Mouse (Mus musculus) right cerebral cortex, postnatal 14 days (tissue): Measurements from ENCODE around the gene Palm.

Experiments
- DNase-seq: peaks from one replicate; pipeline ENCODE4 v3.0.0; 2022

Palm gene

GRCm38 (mm10) chr10:79832026-79832785 is 38.8 kb downstream of the Palm start:
- DNase-seq, result no peak

DNA sequence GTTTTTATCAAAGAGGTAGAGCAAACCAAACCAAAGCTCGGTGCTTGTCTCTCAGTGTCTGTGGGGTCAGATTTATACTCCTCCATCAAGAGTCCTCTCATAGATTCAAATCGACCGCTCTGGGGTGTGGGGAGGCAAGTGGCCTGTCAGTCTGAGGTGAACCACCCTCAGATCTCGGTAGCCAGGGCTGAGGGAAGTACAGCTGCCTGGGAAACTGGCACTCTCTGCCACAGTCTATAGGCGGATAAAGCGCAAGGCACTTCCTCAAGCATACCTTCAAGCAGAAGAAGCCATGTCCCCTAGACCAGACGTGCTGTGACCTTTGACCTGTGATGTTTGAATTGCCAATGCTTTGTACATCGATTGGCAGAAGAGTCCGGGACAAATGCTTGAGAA is 39.4 kb downstream of the Palm start:
- DNase-seq, result no peak

- DNase-seq, result peak; percentile 82
Measured at GRCm38 (mm10) chr10:79834769-79835398, 41.5 kb downstream of the Palm start.

GRCm38 (mm10) chr10:79836918-79837317 is 43.5 kb downstream of the Palm start:
- no peak for DNase-seq

- DNase-seq, result no peak
Measured at GRCm38 (mm10) chr10:79838151-79838550, 44.8 kb downstream of the Palm start.

DNA sequence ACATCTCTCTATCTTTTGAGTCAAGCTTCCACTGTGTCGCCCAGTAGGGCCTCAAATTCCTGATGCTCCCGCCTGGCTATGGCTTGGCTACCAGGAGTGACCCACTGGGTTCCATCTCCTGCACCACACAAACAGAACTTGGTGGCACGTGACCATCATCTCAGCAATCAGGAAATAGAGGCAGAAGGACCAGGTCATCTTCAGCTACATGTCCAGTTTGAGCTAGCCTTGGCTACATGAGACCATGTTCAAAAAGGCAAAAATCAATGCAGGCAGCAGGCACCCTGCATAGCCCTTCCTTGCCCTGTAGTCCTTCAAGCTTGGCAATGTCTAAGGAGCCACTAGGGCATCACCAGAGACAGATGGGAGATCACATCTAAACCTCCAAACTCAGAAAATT is 46.7 kb downstream of the Palm start:
- DNase-seq, result no peak

DNA sequence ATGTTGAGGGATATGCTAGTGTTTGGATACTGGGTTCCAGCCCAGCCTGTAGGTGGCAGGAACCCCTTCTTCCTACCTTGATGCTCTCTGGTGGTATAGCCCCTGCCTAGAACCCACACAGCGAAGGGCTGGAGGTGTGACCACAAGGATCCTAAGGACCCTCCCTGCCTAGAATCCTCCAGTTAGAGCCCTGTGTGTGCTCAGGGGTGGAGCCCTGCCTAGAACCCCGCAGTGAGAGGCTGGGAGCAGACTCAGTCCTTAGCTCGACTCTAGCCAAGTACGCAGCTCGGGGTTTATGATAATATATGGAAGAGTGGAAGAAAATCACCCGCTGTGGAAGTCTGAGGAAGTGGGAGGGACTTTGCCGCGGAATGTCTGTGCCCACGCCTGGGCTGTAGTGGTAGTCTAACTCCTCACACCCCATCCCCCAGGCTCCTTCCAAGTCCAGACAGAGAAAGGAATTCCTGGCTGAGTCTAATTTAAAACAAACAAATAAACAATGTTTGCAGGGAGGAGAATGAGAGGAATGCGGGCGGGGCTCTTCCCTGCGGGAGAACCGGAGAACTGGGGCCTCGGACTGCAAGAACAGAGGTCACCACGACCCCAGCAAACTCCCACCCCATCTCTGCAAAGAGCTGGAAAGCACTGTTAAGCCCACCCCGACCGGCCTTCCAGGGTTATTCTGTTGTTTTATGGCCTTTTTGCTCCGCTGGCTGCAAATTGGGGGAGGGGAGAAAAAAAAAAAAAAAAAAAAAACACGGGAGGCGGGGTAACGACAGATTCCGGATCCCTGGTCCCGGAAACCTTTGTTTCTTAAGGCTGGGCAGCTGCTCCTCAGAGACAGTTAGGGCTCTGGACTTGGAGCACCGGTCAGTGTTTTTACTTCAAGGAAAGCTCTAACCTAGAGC is 47.5 kb downstream of the Palm start:
- DNase-seq, result peak; percentile 54

- no peak for DNase-seq
Measured at GRCm38 (mm10) chr10:79842322-79842721, 49.0 kb downstream of the Palm start.

GRCm38 (mm10) chr10:79843476-79843875 is 50.1 kb downstream of the Palm start:
- DNase-seq, result no peak

DNA sequence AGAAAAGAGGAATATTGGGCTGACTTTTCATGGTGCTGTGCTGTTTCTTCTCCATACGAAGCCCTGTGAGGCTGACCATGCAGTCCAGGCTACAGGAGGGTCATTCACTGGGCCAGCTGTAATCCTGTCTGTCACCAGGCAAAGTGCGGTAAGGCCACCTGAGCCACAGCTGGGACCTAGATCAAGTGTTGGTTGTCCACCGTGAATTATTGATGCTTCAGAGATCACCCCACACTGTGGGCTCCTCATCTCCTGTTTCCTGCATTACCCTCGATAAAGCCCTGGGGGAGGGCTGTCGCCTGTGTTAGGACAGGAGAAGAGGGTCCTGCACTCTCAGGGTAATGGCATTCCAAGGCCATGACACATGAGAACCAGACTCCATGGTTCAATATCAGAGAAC is 53.2 kb downstream of the Palm start:
- no peak for DNase-seq

- DNase-seq, result no peak
Measured at GRCm38 (mm10) chr10:79849941-79850628, 56.7 kb downstream of the Palm start.

- no peak for DNase-seq
Measured at GRCm38 (mm10) chr10:79851653-79852052, 58.3 kb downstream of the Palm start.

- no peak for DNase-seq
Measured at GRCm38 (mm10) chr10:79852107-79852789, 58.9 kb downstream of the Palm start.

DNA sequence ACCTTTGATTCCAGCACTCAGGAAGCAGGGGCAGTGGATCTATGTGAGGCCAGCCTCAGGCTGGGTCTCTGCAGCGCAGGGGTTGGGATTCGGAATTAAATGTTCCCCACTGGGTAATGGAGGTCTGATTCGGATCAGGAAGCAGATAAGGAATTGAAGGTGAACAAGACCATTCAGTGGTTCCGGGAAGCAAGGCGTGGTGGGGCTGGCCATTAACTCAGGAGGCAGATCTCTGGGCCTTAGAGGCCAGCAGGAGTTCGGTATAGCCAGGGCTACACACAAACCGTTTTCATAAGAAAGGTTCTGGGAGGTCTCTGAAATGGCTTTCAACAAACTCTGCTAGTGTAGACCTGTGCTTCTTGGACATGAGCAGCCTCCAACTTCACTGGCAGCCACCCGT is 59.5 kb downstream of the Palm start:
- no peak for DNase-seq

DNA sequence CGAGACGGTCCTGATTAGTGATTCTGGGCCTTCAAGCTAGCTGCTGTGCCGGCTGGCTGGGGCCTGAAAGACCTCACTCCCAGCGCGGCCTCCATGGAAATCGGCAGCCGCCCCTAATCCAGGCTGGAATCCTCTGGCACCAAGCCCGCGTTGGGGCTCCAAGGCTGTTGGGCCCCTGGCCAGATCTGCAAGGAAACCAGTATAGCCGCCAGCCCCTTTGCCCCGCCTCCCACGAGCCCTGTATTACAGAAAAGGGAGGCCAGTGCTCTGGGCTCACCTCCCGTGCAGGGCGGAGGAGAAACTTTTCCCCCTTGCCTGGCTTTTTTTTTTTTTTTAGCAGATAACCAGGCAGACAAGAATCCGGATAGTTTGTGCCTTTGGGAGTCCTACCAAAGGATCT is 60.0 kb downstream of the Palm start:
- peak; percentile 88 for DNase-seq

DNA sequence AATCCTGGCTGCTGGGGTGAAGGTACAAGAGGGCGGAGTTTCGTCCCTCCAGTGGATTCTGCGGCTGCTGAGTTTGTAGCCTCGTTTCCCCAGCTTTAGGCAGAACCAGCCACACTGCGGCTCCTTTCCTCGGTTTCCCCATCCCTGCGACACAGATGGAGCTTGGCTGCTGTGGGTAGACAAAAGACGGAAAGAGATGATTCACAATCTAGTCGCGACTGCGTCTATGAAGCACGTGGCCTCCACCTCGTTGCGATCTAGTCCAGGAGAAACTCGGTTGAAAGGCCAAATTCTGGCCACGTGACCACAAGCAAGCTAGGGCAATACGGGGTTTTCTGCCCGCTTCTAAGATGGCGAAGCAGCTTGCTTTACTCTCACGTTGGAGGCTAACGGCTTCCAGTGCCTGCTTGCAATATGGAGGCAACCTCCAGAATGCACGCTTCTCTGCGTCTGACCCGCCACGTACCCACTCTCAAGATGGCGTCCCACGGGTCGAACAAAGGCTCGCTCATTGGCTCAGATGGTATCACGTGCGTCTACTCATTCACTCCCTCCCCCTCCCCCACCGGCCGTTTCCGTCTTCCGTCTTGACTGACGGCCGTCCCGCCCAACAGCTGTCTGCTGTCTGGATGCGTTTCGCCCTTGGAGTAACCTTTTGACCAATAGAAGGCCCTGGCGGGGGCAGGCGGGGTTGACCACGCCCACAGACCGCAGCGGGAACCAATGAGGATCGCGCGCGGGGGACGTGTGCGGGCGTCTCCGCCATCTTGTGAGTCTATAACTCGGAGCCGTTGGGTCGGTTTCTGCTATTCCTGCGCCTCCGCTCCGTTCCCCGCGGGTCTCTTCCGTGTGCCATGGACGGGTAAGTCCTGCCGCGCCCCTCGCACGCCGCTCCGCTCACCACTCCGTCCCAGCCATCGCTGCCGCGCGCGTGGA is 60.8 kb downstream of the Palm start, which contains the start of gene Ptbp1:
TSS of gene Ptbp1 (plus strand) at position 568 of the 936 bp plus-strand sequence.
- peak; percentile 99 for DNase-seq

DNA sequence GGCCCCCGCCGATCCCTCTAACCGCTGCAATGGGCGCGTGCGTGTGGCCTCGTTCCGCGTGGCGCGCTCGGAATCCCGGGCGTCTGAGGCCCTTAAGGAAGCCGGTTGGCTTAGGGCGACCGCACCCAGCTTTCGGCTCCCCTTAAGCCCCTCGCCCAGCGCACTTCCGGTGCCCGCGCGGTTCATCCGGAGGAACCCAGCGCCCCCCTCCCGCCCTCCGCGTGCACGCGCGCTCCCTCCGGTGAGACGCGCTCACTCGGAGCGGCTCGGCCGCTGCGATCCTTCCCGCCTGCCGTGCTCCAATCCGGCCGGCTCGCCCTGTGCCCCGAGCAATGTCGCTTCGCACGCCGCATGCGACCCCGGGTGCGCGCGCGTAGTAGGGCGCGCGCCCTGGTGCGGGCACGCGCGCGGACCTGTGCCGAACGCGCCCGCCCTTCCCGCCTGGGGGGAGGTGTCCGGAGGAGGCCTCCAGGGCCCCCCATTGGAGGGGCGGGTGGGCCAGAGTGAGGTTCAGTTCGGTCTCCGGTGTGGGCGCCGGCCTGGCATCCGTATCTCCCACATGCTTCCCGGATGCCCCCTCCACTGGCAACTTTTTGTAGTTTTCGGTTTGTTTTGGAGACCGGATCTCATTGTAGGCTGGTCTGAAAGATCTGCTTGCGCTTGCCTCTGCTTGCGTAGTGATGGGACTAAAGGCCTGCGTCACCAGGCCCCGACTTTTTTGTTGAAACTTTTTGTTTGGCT is 61.6 kb downstream of the Palm start:
- DNase-seq, result peak; percentile 66

- DNase-seq, result no peak
Measured at GRCm38 (mm10) chr10:79855558-79856184, 62.3 kb downstream of the Palm start.

DNA sequence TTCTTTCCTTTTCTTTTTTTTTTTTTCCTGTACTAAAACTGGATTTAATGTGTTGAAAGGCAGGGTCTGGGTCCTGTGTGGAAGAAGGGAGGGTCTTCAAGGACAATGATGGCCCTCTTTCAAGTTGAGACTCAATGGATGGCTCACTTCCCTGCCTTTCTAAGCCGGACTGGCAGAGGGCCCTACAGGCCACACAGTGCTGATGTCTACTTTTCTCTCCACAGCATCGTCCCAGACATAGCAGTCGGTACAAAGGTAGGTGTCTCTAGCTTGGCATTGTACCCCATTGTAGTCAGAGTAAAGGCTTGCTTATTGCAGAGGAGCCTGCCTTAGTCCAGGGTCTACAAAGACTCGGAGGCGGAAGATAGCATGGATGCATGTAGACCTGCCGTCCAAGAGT is 62.9 kb downstream of the Palm start:
- no peak for DNase-seq
